Mouse (Mus musculus): ENCODE results near the gene Hivep3.

Gene Hivep3

GRCm38 (mm10) chr4:119977817-119978491, 244.4 kb downstream of the Hivep3 start:
- no peak for DNase-seq (ENCODE audit: low read depth)

- no peak for DNase-seq (ENCODE audit: low read depth)
These were observed 245.8 kb downstream of the Hivep3 start for GRCm38 (mm10) chr4:119979238-119979829.

- DNase-seq (ENCODE audit: low read depth): no peak
These were observed 246.3 kb downstream of the Hivep3 start for GRCm38 (mm10) chr4:119979918-119980317.

GRCm38 (mm10) chr4:119981047-119981720, 247.6 kb downstream of the Hivep3 start:
- DNase-seq (ENCODE audit: low read depth): no peak

- DNase-seq (ENCODE audit: low read depth): no peak
These were observed 252.5 kb downstream of the Hivep3 start for GRCm38 (mm10) chr4:119986065-119986464.

GRCm38 (mm10) chr4:119986580-119987291, 253.2 kb downstream of the Hivep3 start:
- DNase-seq (ENCODE audit: low read depth): no peak

- DNase-seq (ENCODE audit: low read depth): no peak
These were observed 253.9 kb downstream of the Hivep3 start for GRCm38 (mm10) chr4:119987376-119988087.

- no peak for DNase-seq (ENCODE audit: low read depth)
These were observed 255.6 kb downstream of the Hivep3 start for GRCm38 (mm10) chr4:119989031-119989693.

GRCm38 (mm10) chr4:119990346-119990745, 256.8 kb downstream of the Hivep3 start:
- DNase-seq (ENCODE audit: low read depth): no peak

GRCm38 (mm10) chr4:119990841-119991240, 257.3 kb downstream of the Hivep3 start:
- DNase-seq (ENCODE audit: low read depth): no peak

- DNase-seq (ENCODE audit: low read depth): no peak
These were observed 258.2 kb downstream of the Hivep3 start for GRCm38 (mm10) chr4:119991758-119992157.

- DNase-seq (ENCODE audit: low read depth): no peak
These were observed 262.8 kb downstream of the Hivep3 start for GRCm38 (mm10) chr4:119996377-119996776.

GRCm38 (mm10) chr4:119997351-119997750, 263.8 kb downstream of the Hivep3 start:
- DNase-seq (ENCODE audit: low read depth): no peak

GRCm38 (mm10) chr4:119998911-119999310, 265.3 kb downstream of the Hivep3 start:
- no peak for DNase-seq (ENCODE audit: low read depth)

GRCm38 (mm10) chr4:120000881-120001280, 267.3 kb downstream of the Hivep3 start:
- no peak for DNase-seq (ENCODE audit: low read depth)

GRCm38 (mm10) chr4:120003006-120003405, 269.4 kb downstream of the Hivep3 start:
- no peak for DNase-seq (ENCODE audit: low read depth)

GRCm38 (mm10) chr4:120006046-120006445, 272.5 kb downstream of the Hivep3 start:
- DNase-seq (ENCODE audit: low read depth): no peak

- DNase-seq (ENCODE audit: low read depth): no peak
These were observed 274.3 kb downstream of the Hivep3 start for GRCm38 (mm10) chr4:120007889-120008288.

GRCm38 (mm10) chr4:120009151-120009550, 275.6 kb downstream of the Hivep3 start:
- no peak for DNase-seq (ENCODE audit: low read depth)

GRCm38 (mm10) chr4:120011788-120012187, 278.2 kb downstream of the Hivep3 start:
- DNase-seq (ENCODE audit: low read depth): no peak

- DNase-seq (ENCODE audit: low read depth): no peak
These were observed 279.3 kb downstream of the Hivep3 start for GRCm38 (mm10) chr4:120012891-120013290.
